In genomic region chr13:100875103-100875502, GRCm38 (mm10) we compare ENCODE assay signal across 16 mouse cellular contexts. TPM values are rescaled to one million over a fixed set of nuclear protein-coding genes. Genes with fewer than 3 reads are reported as not detected.
A peak's percentile ranks its signal among the peaks of the same experiment; 100 is the strongest.
DNase-seq lines count a peak whose midpoint lies in the region; ATAC-seq lines count a peak whose summit lies in the region.
"Had no signal": no experiment of that assay in that cellular context is flagged by ENCODE, and none has a peak within 500 bp of the region (broad histone marks: within the 10 kb centered on the region; RNA-seq: fewer than 3 reads in every experiment).

No protein-coding gene starts in this region.

- 58% methylated on average over 4 of the region's 4 CpGs for WGBS in neural tube, embryonic 13.5 days
- 5% methylated on average over 4 of the region's 4 CpGs for WGBS in liver, embryonic 16.5 days (ENCODE audit: insufficient replicate concordance)

- H3K27ac ChIP-seq in neural tube, embryonic 13.5 days (replicated peaks), result peak overlapping the region; percentile 77
- no peak overlapping the region for H3K27ac ChIP-seq in liver, embryonic 16.5 days (ENCODE audit: low read length)
- H3K27ac ChIP-seq: limb, embryonic 15.5 days had no signal

- H3K36me3 ChIP-seq in neural tube, embryonic 13.5 days, result no peaks in the 10 kb centered on the region
- H3K36me3 ChIP-seq in liver, embryonic 16.5 days (ENCODE audit: control insufficient read depth, insufficient read depth), result no peaks in the 10 kb centered on the region
- H3K36me3 ChIP-seq: limb, embryonic 15.5 days had no signal

- H3K9ac ChIP-seq in neural tube, embryonic 13.5 days, result no peak overlapping the region
- H3K9ac ChIP-seq in liver, embryonic 16.5 days (ENCODE audit: low read depth, low read length), result no peak overlapping the region
- H3K9ac ChIP-seq: limb, embryonic 15.5 days had no signal

- H3K27me3 ChIP-seq in neural tube, embryonic 13.5 days, result no peaks in the 10 kb centered on the region
- no peaks in the 10 kb centered on the region for H3K27me3 ChIP-seq in liver, embryonic 16.5 days (ENCODE audit: control insufficient read depth, insufficient read depth, low read depth, low read length)
- H3K27me3 ChIP-seq: limb, embryonic 15.5 days had no signal

- peak; percentile 50 for DNase-seq in heart, adult 11 months
- no peak for DNase-seq in heart, adult 8-10 months (ENCODE audit: low spot score)
- no peak for DNase-seq in neural tube, embryonic 10.5 days (ENCODE audit: extremely low spot score, low spot score)
- DNase-seq in gastrocnemius, postnatal 25 days, result no peak
- DNase-seq in lung, adult 18-20 months, result no peak
- DNase-seq in testis, postnatal 10 days (ENCODE audit: low spot score), result no peak
- DNase-seq: adrenal gland, adult 2 months; B cell, adult 2 months; cerebellum, adult 9-10 months; heart, postnatal 10 days; kidney, adult 18-20 months; kidney, postnatal 14 days; lung, postnatal 4 days had no signal

- peaks cover 19% of the 10 kb centered on the region for H3K4me1 ChIP-seq in neural tube, embryonic 13.5 days (replicated peaks)
- H3K4me1 ChIP-seq in liver, embryonic 16.5 days (ENCODE audit: control insufficient read depth, low read depth, low read length), result peaks cover 8% of the 10 kb centered on the region
- H3K4me1 ChIP-seq: limb, embryonic 15.5 days had no signal

- no peaks in the 10 kb centered on the region for H3K9me3 ChIP-seq in neural tube, embryonic 13.5 days
- H3K9me3 ChIP-seq in liver, embryonic 16.5 days (replicated peaks; ENCODE audit: control insufficient read depth, low read length), result no peaks in the 10 kb centered on the region
- H3K9me3 ChIP-seq: limb, embryonic 15.5 days had no signal

- no peak overlapping the region for H3K4me3 ChIP-seq in neural tube, embryonic 13.5 days
- H3K4me3 ChIP-seq in liver, embryonic 16.5 days (ENCODE audit: low read depth, low read length), result no peak overlapping the region
- H3K4me3 ChIP-seq: limb, embryonic 15.5 days had no signal

- ATAC-seq in neural tube, embryonic 13.5 days (ENCODE audit: low read depth), result no peak
- ATAC-seq in liver, embryonic 16.5 days (ENCODE audit: low read depth), result peak; percentile 66

- no peak overlapping the region for H3K4me2 ChIP-seq in neural tube, embryonic 13.5 days
- H3K4me2 ChIP-seq in liver, embryonic 16.5 days (ENCODE audit: low read depth, low read length), result no peak overlapping the region
- H3K4me2 ChIP-seq: limb, embryonic 15.5 days had no signal

RNA-seq across cellular contexts. Expression of gene Slc30a5, which starts 41.9 kb away (rescaled TPM):
- 10 to 100 TPM; 16.2 to 20.6 (median 19.2) TPM for total RNA-seq in heart, adult 8-10 months (2022)
- polyA plus RNA-seq in neural tube, embryonic 13.5 days (2015; fragmentation: Nextera tagmentation; extraction: Ambion mirVana), result 35.0 and 40.7 TPM in 2 replicates
- 21.2 and 22.3 TPM in 2 replicates for polyA plus RNA-seq in liver, embryonic 16.5 days (2015; fragmentation: Nextera tagmentation; extraction: Ambion mirVana)
- 10 to 100 TPM; 10.5 to 11.3 TPM for total RNA-seq in gastrocnemius, postnatal 25 days (2021)
